Mouse (Mus musculus): ENCODE data around the gene Jdp2. TPM values are rescaled to one million over a fixed set of nuclear protein-coding genes. Genes with fewer than 3 reads are reported as not detected.

The Jdp2 gene
- total RNA-seq (2021), result 1 to 10 TPM; 8.7 to 9.0 TPM

GRCm38 (mm10) chr12:85598611-85599477, at the start of gene Jdp2:
Jdp2 (plus strand) TSS chr12:85599027.
- peak; percentile 96 to 97 for DNase-seq
- intact Hi-C loops (cut with DNase I), result loop anchor here (1.0 to 2.0 kb wide), 3 partner anchors 28 to 67 kb away; no protein-coding TSS in a partner anchor

- DNase-seq, result no peak
- intact Hi-C loops (cut with DNase I), result no loop called here
Measured at GRCm38 (mm10) chr12:85549661-85550060, 49.2 kb upstream of the Jdp2 start.

GRCm38 (mm10) chr12:85550435-85550834, 48.4 kb upstream of the Jdp2 start:
- DNase-seq, result no peak
- intact Hi-C loops (cut with DNase I), result no loop called here

GRCm38 (mm10) chr12:85559299-85559698, 39.5 kb upstream of the Jdp2 start:
- DNase-seq, result no peak
- intact Hi-C loops (cut with DNase I), result no loop called here

- DNase-seq, result no peak
- intact Hi-C loops (cut with DNase I), result no loop called here
Measured at GRCm38 (mm10) chr12:85565441-85565840, 33.4 kb upstream of the Jdp2 start.

- intact Hi-C loops (cut with DNase I), result no loop called here
- DNase-seq, result no peak
Measured at GRCm38 (mm10) chr12:85568298-85568697, 30.5 kb upstream of the Jdp2 start.

GRCm38 (mm10) chr12:85569393-85570157, 29.3 kb upstream of the Jdp2 start:
- intact Hi-C loops (cut with DNase I), result loop anchor here (5.0 kb wide), 1 partner anchor 37 kb away; no protein-coding TSS in a partner anchor
- no peak for DNase-seq

- intact Hi-C loops (cut with DNase I), result loop anchor here (5.0 kb wide), 1 partner anchor 38 kb away; no protein-coding TSS in a partner anchor
- no peak for DNase-seq
Measured at GRCm38 (mm10) chr12:85570158-85570540, 28.7 kb upstream of the Jdp2 start.

- intact Hi-C loops (cut with DNase I), result loop anchor here (1.0 to 5.0 kb wide), 2 partner anchors 27 to 39 kb away; no protein-coding TSS in a partner anchor
- DNase-seq, result peak; percentile 42 to 48
Measured at GRCm38 (mm10) chr12:85571312-85571711, 27.5 kb upstream of the Jdp2 start.

GRCm38 (mm10) chr12:85572047-85572475, 26.8 kb upstream of the Jdp2 start:
- peak; percentile 76 for DNase-seq
- intact Hi-C loops (cut with DNase I), result loop anchor here (5.0 kb wide), 1 partner anchor 40 kb away; no protein-coding TSS in a partner anchor

GRCm38 (mm10) chr12:85574806-85575495, 23.9 kb upstream of the Jdp2 start:
- DNase-seq, result no peak
- intact Hi-C loops (cut with DNase I), result loop anchor here (5.0 kb wide), 1 partner anchor 43 kb away; no protein-coding TSS in a partner anchor

- DNase-seq, result no peak
- intact Hi-C loops (cut with DNase I), result no loop called here
Measured at GRCm38 (mm10) chr12:85575496-85575840, 23.4 kb upstream of the Jdp2 start.

GRCm38 (mm10) chr12:85581261-85582066, 17.4 kb upstream of the Jdp2 start:
- no peak for DNase-seq
- intact Hi-C loops (cut with DNase I), result no loop called here

GRCm38 (mm10) chr12:85582067-85582316, 16.8 kb upstream of the Jdp2 start:
- intact Hi-C loops (cut with DNase I), result no loop called here
- no peak for DNase-seq

- DNase-seq, result peak; percentile 25 to 48
- intact Hi-C loops (cut with DNase I), result no loop called here
Measured at GRCm38 (mm10) chr12:85585761-85586258, 13.0 kb upstream of the Jdp2 start.

- DNase-seq, result no peak
- intact Hi-C loops (cut with DNase I), result no loop called here
Measured at GRCm38 (mm10) chr12:85589870-85590382, 8.9 kb upstream of the Jdp2 start.

- intact Hi-C loops (cut with DNase I), result no loop called here
Measured at GRCm38 (mm10) chr12:85592943-85593342, 5.9 kb upstream of the Jdp2 start.

GRCm38 (mm10) chr12:85594390-85594789, 4.4 kb upstream of the Jdp2 start:
- no peak for DNase-seq
- intact Hi-C loops (cut with DNase I), result no loop called here

More at GRCm38 (mm10) chr12:85592943-85593342, 5.9 kb upstream of the Jdp2 start:
- no peak for DNase-seq

GRCm38 (mm10) chr12:85598053-85598452, 774 bp upstream of the Jdp2 start:
- no peak for DNase-seq

More at GRCm38 (mm10) chr12:85598053-85598452, 774 bp upstream of the Jdp2 start:
- intact Hi-C loops (cut with DNase I), result loop anchor here (1.0 to 2.0 kb wide), 2 partner anchors 27 to 43 kb away; no protein-coding TSS in a partner anchor
